Mouse (Mus musculus): ENCODE results near the gene Cnih2.

- TF ChIP-seq CTCF (IDR thresholded peaks at IDR 0.05) (no peak), EP300 (IDR thresholded peaks at IDR 0.05) (no peak)
Measured at GRCm38 (mm10) chr19:5107556-5108270, 9.4 kb upstream of the Cnih2 start.
